Mouse (Mus musculus) E14TG2a.4 (cell line): ENCODE data around the gene Dmgdh.

ENCODE experiments used
- H3K27me3 ChIP-seq: 2 replicates; pipeline ENCODE4 v1.6.1; 2014; ENCODE audit warnings: low read length, control low read depth; ENCODE audit not compliant: insufficient read depth
- H3K36me3 ChIP-seq: 2 replicates; pipeline ENCODE4 v1.6.1; 2014; ENCODE audit warnings: low read length, control low read depth; ENCODE audit not compliant: insufficient read depth
- H3K4me1 ChIP-seq: replicated peaks from 2 replicates; pipeline ENCODE4 v1.6.1; 2014; ENCODE audit warnings: low read depth, low read length, control low read depth
- H3K4me3 ChIP-seq: replicated peaks from 2 replicates; pipeline ENCODE4 v1.5.1; 2014; ENCODE audit warnings: mild to moderate bottlenecking, low read length
- H3K9me3 ChIP-seq: 2 replicates; pipeline ENCODE4 v1.6.1; 2014; ENCODE audit warnings: low read length, control low read depth
- CTCF ChIP-seq: conservative IDR thresholded peaks from 2 replicates; pipeline ENCODE4 v1.5.1; 2014; ENCODE audit warnings: low read length
- NANOG ChIP-seq: IDR thresholded peaks from 2 replicates; pipeline ENCODE4 v1.6.1; 2014; ENCODE audit warnings: borderline replicate concordance, low read length, mixed read lengths
- POU5F1 ChIP-seq: IDR thresholded peaks from 2 replicates; pipeline ENCODE4 v1.6.1; 2014; ENCODE audit warnings: low read length, borderline replicate concordance

Gene Dmgdh

GRCm38 (mm10) chr13:93653382-93653781, 20.9 kb upstream of the Dmgdh start:
- Histone ChIP-seq H3K9me3 (peaks cover 21% of the 10 kb centered on the region), H3K36me3 (no peaks in the 10 kb centered on the region), H3K4me1 (peaks cover 12% of the 10 kb centered on the region), H3K4me3 (no peak overlapping the region), H3K27me3 (no peaks in the 10 kb centered on the region)
- TF ChIP-seq POU5F1 = no peak
- no peak for TF ChIP-seq NANOG
- TF ChIP-seq CTCF = no peak

DNA sequence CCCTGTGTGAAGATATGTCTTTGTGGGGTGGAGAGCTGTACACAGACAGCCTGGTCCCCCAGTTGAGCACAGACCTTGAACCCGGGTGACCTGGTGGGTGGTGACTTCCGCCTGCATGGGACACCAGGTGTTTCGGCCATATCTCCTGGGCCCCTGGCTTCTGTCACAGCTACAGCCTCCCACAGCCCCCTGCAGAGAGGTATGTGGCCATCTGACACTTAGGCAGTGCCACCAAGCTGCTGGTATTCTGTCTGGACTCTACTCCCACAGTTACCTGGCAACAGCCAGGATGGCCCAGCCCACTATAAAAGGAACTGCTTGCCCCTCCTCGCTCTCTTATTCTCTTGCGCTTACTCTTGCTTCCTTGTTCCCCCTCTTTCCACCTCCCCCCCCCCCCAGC, 16.3 kb upstream of the Dmgdh start:
- Histone ChIP-seq H3K27me3 (no peaks in the 10 kb centered on the region), H3K9me3 (peaks cover 21% of the 10 kb centered on the region), H3K36me3 (no peaks in the 10 kb centered on the region), H3K4me3 (no peak overlapping the region; the same call in 1 of the 2 replicates), H3K4me1 (peaks cover 15% of the 10 kb centered on the region)
- no peak for TF ChIP-seq CTCF
- no peak for TF ChIP-seq POU5F1
- TF ChIP-seq NANOG = no peak

DNA sequence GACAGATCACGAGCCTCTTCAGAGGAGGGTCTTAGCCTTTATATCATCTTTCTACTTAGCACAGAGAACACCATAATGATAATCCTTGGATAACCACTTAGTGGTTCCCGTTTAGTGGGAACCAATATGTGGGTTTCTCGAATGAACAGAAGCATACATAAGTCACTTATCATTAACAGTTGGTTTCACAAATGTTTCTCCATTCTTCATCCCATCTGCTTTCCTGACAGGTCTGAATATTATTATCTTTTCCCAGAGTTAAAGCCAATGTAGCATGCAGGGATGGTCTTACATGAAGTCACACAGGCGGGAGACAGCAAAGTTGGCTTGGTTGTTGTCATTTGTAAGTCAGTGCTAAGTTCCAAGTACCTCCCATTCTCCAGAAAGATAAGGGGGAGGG, 6.6 kb upstream of the Dmgdh start:
- no peaks in the 10 kb centered on the region for H3K36me3 ChIP-seq
- no peak for TF ChIP-seq NANOG
- no peak for TF ChIP-seq CTCF
- TF ChIP-seq POU5F1 = no peak

GRCm38 (mm10) chr13:93672371-93672770, 1.9 kb upstream of the Dmgdh start:
- Histone ChIP-seq H3K27me3 (peaks cover 41% of the 10 kb centered on the region), H3K36me3 (no peaks in the 10 kb centered on the region), H3K4me1 (peaks cover 6% of the 10 kb centered on the region), H3K9me3 (no peaks in the 10 kb centered on the region), H3K4me3 (no peak overlapping the region)
- TF ChIP-seq POU5F1 = no peak
- TF ChIP-seq CTCF = no peak
- no peak for TF ChIP-seq NANOG

More for the DNA sequence above, 6.6 kb upstream of the Dmgdh start:
- peaks cover 19% of the 10 kb centered on the region for H3K27me3 ChIP-seq
- no peak overlapping the region for H3K4me3 ChIP-seq
- H3K4me1 ChIP-seq = peaks cover 7% of the 10 kb centered on the region
- no peaks in the 10 kb centered on the region for H3K9me3 ChIP-seq

GRCm38 (mm10) chr13:93673296-93673695, 937 bp upstream of the Dmgdh start:
- H3K27me3 ChIP-seq = peaks cover 50% of the 10 kb centered on the region
- TF ChIP-seq POU5F1 (no peak), CTCF (no peak), NANOG (no peak)
- no peaks in the 10 kb centered on the region for H3K36me3 ChIP-seq
- 0 out of 2 replicates have a peak overlapping the region, but pooled peaks have one; percentile 41 for H3K4me3 ChIP-seq
- H3K9me3 ChIP-seq = no peaks in the 10 kb centered on the region
- H3K4me1 ChIP-seq = peaks cover 6% of the 10 kb centered on the region

DNA sequence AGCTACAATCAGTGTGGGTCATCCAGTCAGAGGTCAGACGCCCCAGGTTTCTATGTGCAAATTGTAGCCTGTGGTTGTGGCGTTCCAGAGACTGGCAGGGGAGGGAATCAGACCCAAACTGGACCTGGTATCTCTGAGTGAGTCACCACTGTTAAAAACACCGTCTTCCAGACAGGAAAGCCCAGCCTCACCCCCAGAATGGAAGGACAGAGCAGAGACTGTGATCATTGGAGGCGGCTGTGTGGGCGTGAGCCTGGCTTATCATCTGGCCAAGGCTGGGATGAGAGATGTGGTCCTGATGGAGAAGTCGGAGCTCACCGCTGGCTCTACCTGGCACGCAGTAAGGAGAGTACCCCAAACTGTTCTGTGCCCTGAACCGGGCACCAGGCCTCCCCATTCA, 2.6 kb downstream of the Dmgdh start:
- no peaks in the 10 kb centered on the region for H3K36me3 ChIP-seq
- TF ChIP-seq POU5F1 (no peak), NANOG (no peak), CTCF (no peak)
- peaks cover 46% of the 10 kb centered on the region for H3K27me3 ChIP-seq
- H3K9me3 ChIP-seq = no peaks in the 10 kb centered on the region
- H3K4me3 ChIP-seq = no peak overlapping the region
- peaks cover 6% of the 10 kb centered on the region for H3K4me1 ChIP-seq

DNA sequence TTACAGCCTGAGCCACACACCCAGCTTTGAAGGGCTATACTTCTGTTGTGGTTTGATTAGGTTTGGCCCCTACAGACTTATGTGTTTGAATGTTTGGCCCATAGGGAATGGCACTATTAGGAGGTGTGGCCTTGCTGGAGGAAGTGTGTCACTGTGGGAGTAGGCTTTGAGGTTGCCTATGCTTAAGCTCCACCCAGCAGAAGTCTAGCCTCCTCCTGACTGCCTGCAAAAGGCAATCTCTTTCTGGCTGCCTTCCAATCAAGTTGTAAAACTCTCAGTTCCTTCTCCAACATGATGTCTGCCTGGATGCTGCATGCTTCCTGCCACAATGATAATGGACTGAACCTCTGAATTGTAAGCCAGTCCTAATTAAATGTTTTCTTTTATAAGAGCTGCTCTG, 9.1 kb downstream of the Dmgdh start:
- Histone ChIP-seq H3K36me3 (no peaks in the 10 kb centered on the region), H3K27me3 (peaks cover 13% of the 10 kb centered on the region), H3K4me3 (no peak overlapping the region), H3K9me3 (no peaks in the 10 kb centered on the region), H3K4me1 (peaks cover 18% of the 10 kb centered on the region)
- TF ChIP-seq CTCF = no peak
- no peak for TF ChIP-seq NANOG
- TF ChIP-seq POU5F1 = no peak

GRCm38 (mm10) chr13:93685226-93685625, 11.0 kb downstream of the Dmgdh start:
- no peak overlapping the region for H3K4me3 ChIP-seq
- H3K27me3 ChIP-seq = peaks cover 6% of the 10 kb centered on the region
- no peaks in the 10 kb centered on the region for H3K36me3 ChIP-seq
- H3K4me1 ChIP-seq = peaks cover 18% of the 10 kb centered on the region
- H3K9me3 ChIP-seq = no peaks in the 10 kb centered on the region
- no peak for TF ChIP-seq NANOG
- TF ChIP-seq POU5F1 = no peak
- no peak for TF ChIP-seq CTCF

DNA sequence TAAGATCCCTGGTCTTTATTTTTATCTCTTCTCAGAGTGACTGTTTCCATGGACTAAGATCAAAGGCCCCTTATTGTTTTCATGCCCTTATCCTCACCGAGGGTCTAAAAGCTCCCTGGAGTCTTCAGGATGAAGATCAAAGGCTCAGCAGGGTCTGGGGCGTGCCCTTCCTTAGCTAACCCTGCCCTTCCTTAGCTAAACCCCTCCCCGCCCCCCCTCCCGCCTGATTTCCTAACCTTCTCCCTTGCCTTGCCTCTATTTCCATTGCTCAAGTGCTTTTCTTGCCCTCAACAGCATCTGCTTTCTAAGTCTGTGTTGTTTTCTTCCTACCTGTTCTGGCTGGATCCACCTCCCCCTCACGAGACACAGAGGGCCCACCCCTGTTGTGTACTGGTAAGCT, 13.1 kb downstream of the Dmgdh start:
- TF ChIP-seq POU5F1 (no peak), NANOG (no peak), CTCF (no peak)
- H3K27me3 ChIP-seq = peaks cover 6% of the 10 kb centered on the region
- H3K4me3 ChIP-seq = no peak overlapping the region
- H3K4me1 ChIP-seq = peaks cover 18% of the 10 kb centered on the region
- H3K36me3 ChIP-seq = no peaks in the 10 kb centered on the region
- H3K9me3 ChIP-seq = no peaks in the 10 kb centered on the region
